Mouse (Mus musculus) yolk sac, embryonic 10.5 days (tissue): Measurements from ENCODE around the gene Tmem25.

Experiments
- DNase-seq: peaks from one replicate; pipeline ENCODE4 v3.0.0-alpha.2; 2017; ENCODE audit warnings: low spot score

The Tmem25 gene

DNA sequence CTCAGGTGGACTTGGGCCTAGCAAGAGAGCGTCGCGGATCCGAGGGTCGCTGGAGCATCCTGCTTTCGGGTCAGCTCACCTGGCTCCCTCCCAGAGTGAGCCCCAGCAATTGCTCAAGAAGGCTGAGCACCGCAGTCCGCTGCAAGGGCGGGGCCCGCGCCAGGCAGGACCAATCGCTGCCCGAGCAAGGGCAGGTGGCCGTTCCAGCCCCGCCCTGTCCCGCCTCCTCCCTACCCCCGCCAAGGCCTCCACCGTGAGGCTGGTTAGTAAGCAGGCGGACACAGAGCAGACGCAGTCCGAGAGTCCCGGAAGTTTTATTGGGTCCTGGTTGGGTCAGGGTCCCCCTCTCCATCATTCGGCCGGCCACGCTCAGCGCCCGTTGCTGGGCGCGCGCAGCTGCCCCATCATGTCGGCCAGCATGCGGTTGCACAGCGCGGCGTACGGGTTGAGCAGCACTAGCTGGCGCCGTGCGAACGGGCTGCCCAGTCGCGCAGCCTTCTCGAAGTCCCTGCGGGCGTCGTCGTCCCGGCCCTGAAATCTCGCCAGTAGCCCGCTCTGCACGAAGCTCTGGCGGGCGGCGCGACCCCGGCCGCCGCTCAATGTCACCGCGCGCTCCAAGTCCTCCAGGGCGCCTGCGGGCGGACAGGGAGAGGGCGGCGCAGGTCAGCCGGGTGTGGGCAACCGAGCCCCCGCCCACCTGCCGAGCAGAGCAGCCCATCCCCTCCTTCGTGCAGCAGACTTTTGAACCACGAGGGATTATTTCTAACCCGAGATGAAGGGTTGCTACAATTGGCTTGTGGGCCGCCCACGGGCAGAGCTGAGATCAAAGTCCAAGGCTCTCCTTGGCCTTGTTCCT, at the start of gene Tmem25:
Gene Tmem25, minus strand, starts transcription at position 206 of the 856 bp plus-strand sequence.
- DNase-seq = peak; percentile 91

- no peak for DNase-seq
Measured at GRCm38 (mm10) chr9:44847446-44847845, 48.3 kb upstream of the Tmem25 start.

DNA sequence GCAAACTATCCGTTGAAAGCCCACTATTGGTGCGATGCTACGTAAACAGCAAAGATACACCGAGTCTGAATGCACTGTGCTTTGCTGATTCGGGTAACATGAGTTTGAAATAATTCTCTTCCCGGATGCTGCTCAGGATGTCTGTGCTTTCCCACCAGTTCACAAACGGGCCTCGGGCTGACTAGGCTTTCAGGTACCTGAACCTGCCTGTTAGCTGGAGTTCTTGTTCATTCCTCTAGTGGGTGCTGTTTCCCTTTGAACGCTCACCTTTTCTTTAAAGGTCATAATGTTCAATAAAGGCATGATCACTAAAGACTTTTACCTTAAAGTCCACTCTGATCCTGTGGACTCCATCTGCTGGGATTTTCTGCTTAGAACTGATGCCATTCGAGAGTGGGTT, 42.1 kb upstream of the Tmem25 start:
- no peak for DNase-seq

GRCm38 (mm10) chr9:44836439-44836838, 37.3 kb upstream of the Tmem25 start:
- DNase-seq = peak; percentile 47

DNA sequence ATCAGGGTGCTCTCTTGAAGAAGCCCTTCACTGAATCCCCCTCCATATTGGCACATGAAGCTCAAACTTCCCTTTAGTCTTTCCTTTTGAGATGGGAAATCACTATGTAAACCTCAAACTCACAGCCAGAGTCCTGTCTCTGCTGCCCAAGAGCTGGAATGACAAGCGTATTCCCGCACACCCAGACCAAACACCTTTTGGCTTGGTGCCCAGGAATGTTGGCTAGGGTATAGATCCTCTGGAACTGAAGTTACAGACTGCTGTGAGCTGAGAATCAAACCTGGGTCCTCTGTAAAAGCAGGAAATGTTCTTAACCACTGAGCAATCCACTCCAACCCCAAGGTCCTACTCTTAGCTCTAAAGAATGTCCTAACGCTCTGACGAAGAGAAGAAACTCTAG, 33.2 kb upstream of the Tmem25 start:
- no peak for DNase-seq

GRCm38 (mm10) chr9:44830506-44830905, 31.4 kb upstream of the Tmem25 start:
- DNase-seq = no peak

DNA sequence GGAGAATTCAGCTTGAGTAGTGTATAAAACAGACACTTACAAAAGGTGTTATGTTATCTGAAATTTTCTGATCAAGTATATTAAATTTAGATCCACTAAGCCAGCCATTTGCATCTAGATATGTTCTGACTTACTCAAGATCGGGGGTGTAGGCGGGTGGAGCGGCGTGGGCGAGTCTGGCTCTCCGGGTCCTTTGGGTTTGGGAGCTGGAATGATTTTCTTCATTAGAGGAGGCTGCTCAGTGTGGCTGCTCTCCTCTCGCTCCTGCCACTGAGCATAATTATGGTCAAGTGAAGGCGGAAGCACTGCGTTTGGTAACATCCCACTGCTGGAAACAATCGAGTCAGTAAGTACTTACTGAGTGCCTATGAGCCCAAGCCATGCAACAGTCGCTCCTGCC, 29.8 kb upstream of the Tmem25 start:
- DNase-seq = no peak

DNA sequence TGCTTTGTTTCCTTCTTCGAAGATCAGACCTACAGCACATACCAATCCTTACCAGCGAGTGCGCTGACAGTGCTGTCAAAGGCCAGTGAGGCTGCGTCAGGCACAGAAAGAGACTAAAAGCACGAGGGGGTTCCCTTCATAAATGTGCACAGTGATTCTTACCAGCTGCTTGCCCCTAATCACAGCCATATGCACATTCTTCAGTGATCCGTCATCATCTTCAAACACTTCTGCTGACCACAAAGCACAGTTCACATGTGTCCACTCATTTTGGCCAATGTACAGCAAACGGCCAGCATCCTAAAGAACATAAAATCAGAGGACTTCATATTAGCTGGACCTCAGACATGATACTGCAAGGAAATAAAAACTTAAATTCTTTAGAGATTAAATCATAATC, 27.6 kb upstream of the Tmem25 start:
- DNase-seq = no peak

- DNase-seq = no peak
Measured at GRCm38 (mm10) chr9:44819920-44820827, 21.1 kb upstream of the Tmem25 start.

DNA sequence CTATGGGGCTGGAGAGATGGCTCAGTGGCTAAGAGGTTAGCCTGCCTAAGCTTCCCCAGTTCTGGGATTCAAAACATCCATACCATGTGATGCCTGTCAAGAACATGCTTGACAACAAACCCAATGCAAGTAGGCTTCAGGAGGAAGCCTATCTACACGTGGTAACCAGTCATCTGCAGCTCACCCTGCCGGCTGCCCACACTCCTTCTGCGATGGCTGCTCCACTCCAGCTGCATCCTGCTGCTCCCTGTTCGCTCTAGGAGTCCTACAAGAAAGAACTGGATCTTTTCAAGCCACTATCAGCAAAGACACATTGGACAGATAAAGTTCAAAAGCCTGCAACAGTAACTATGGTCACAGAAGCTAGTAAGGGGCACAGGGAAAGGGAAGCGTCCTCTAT, 18.4 kb upstream of the Tmem25 start:
- DNase-seq = no peak

GRCm38 (mm10) chr9:44814179-44814578, 15.1 kb upstream of the Tmem25 start:
- DNase-seq = no peak

DNA sequence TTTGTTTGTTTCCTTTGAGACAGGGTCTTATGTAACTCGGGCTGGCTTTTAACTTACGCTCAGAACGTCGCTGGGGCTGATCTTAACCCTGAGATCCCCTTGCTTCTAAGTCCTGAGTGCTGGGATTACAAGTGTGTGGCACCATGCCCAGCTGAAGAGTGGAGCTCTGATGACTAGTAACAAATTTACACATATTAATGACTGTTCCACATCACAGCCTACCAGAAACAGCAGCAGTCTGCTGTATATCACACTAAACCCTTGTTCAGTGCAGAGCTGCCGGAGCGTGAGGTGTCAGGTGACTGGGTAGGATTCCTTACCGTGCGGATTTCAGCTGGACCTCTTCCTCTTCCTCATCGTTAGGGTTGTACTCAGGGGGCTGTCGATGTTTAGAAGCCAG, 11.2 kb upstream of the Tmem25 start:
- no peak for DNase-seq

GRCm38 (mm10) chr9:44807778-44808177, 8.7 kb upstream of the Tmem25 start:
- no peak for DNase-seq

DNA sequence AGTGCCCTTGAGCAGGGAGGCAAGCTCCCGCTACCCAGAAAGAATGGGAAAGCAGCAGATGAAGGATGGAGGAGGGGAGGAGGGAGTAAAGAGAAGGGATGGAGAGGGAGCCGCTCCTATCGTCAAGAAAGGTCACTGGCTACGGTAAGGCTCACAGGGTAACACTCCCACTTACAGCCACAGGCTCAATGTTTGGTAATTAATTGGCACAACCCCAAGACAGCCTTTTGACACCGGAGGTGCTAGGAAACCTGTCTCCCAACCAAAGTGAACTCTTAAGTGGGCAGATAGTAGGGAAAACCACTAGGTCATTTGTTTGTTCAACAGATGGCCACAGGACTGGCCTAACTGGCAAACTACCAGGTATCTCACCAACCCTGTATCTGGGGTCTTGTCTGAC, 8.0 kb upstream of the Tmem25 start:
- no peak for DNase-seq

- DNase-seq = no peak
Measured at GRCm38 (mm10) chr9:44805536-44805935, 6.4 kb upstream of the Tmem25 start.

- no peak for DNase-seq
Measured at GRCm38 (mm10) chr9:44804678-44805077, 5.6 kb upstream of the Tmem25 start.

- peak; percentile 67 for DNase-seq
Measured at GRCm38 (mm10) chr9:44802808-44803450, 3.8 kb upstream of the Tmem25 start, which contains the start of gene Ttc36. Ttc36 (minus strand) TSS chr9:44803072.

GRCm38 (mm10) chr9:44801669-44802068, 2.6 kb upstream of the Tmem25 start:
- DNase-seq = no peak

DNA sequence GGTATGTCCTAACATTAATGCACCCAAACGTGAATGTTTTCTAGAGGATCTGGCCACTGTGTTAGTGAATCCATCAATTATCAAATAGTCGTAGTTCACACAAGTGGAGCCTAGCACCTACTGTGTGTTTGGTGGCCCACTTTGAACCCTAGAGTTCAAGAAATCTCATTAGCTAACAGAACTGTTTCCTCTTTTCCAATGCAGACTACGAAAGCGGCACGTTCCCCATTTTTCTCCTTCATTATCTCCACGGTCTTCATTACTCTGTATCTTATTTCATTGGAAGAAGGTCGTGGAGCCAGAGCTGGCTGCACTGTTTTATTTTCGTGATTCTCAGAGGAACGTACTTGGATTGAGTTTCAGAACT, 834 bp upstream of the Tmem25 start:
- no peak for DNase-seq

- DNase-seq = no peak
Measured at GRCm38 (mm10) chr9:44798298-44798697, 809 bp downstream of the Tmem25 start.

- no peak for DNase-seq
Measured at GRCm38 (mm10) chr9:44792842-44793241, 6.3 kb downstream of the Tmem25 start.
